9 mouse cellular contexts compared by ENCODE assay signal in the genomic region with DNA sequence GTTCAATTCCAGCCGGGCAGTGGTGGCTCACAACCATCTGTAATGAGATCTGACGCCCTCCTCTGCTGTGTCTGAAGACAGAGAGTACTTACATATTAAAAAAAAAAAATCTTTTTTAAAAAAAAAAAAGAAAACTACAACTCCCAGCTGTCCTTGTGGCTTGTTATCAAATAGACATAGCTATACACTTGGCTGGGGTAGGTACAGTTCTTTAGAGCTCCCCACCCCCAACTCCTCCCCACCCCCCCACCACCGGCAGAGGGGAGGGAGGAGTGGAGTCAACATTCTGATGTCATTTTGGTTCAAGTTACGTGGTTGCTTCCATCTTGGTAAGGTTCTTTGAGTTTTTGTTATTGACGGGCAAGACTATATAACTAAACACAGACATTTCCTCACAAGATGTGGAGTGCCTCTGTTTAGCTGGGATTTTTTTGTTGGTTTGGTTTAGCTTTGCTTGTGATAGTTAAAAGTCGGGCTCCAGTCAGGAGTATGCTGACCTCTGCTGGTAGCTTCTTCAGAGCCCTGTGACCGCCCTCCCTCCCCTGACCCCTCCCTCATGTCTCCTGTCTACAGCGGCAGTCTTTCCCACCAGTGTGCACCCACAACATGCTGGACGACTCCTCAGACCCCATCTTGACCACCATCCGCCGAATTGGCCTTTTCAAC. TPM values are rescaled to one million over a fixed set of nuclear protein-coding genes. Genes with fewer than 3 reads are reported as not detected.
DNase-seq lines count a peak whose midpoint lies in the region; ATAC-seq and TF ChIP-seq lines count a peak whose summit lies in the region.
"Had no signal": no experiment of that assay in that cellular context is flagged by ENCODE, and none has a peak within 500 bp of the region (broad histone marks: within the 10 kb centered on the region; RNA-seq: fewer than 3 reads in every experiment).

No protein-coding gene starts in this region.

- H3K27me3 ChIP-seq in midbrain, embryonic 11.5 days (ENCODE audit: control insufficient read depth, insufficient read depth, low read length) = no peaks in the 10 kb centered on the region
- no peaks in the 10 kb centered on the region for H3K27me3 ChIP-seq in midbrain, embryonic 13.5 days
- H3K27me3 ChIP-seq in kidney, postnatal 0 days (ENCODE audit: insufficient read depth, low read length) = no peaks in the 10 kb centered on the region

- no peak overlapping the region for H3K4me3 ChIP-seq in midbrain, embryonic 11.5 days (ENCODE audit: low read depth, low read length)
- no peak overlapping the region for H3K4me3 ChIP-seq in midbrain, embryonic 13.5 days (replicated peaks)
- no peak overlapping the region for H3K4me3 ChIP-seq in bone marrow macrophage, adult 2 months (ENCODE audit: insufficient read depth, low read length)
- no peak overlapping the region for H3K4me3 ChIP-seq in kidney, postnatal 0 days (replicated peaks; ENCODE audit: low read depth, low read length)

- TF ChIP-seq POLR2A in bone marrow macrophage, adult 2 months (IDR thresholded peaks at IDR 0.05; ENCODE audit: borderline replicate concordance, low read depth, low read length) = no peak

- DNase-seq in midbrain, embryonic 11.5 days (ENCODE audit: low spot score, missing footprints) = peak; percentile 85
- DNase-seq in kidney, postnatal 0 days (ENCODE audit: low spot score) = peak; percentile 82
- no peak for DNase-seq in urinary bladder, postnatal 36 days (ENCODE audit: low spot score in 2 of 2)
- no peak for DNase-seq in natural killer cell, adult 2 months (ENCODE audit: low spot score in 2 of 2)

- no peak overlapping the region for H3K27ac ChIP-seq in midbrain, embryonic 11.5 days (ENCODE audit: low read depth, low read length)
- no peak overlapping the region for H3K27ac ChIP-seq in midbrain, embryonic 13.5 days
- H3K27ac ChIP-seq in bone marrow macrophage, adult 2 months (ENCODE audit: insufficient read depth, low read depth, low read length) = no peak overlapping the region
- peak overlapping the region; percentile 40 for H3K27ac ChIP-seq in kidney, postnatal 0 days

- 34% methylated on average over 11 of the region's 11 CpGs for whole genome bisulfite sequencing in midbrain, embryonic 11.5 days
- WGBS in midbrain, embryonic 13.5 days = 44% methylated on average over 11 of the region's 11 CpGs
- 35% methylated on average over 11 of the region's 11 CpGs for WGBS in kidney, postnatal 0 days

- no peaks in the 10 kb centered on the region for H3K9me3 ChIP-seq in midbrain, embryonic 11.5 days (ENCODE audit: control insufficient read depth, low read length)
- H3K9me3 ChIP-seq in midbrain, embryonic 13.5 days = no peaks in the 10 kb centered on the region
- H3K9me3 ChIP-seq in kidney, postnatal 0 days (replicated peaks; ENCODE audit: low read length) = no peaks in the 10 kb centered on the region

- H3K4me1 ChIP-seq in midbrain, embryonic 11.5 days (ENCODE audit: control insufficient read depth, insufficient read depth, low read length) = no peaks in the 10 kb centered on the region
- H3K4me1 ChIP-seq in midbrain, embryonic 13.5 days (replicated peaks) = peaks cover 3% of the 10 kb centered on the region; the same call in 1 of the 2 replicates
- H3K4me1 ChIP-seq in bone marrow macrophage, adult 2 months (ENCODE audit: control insufficient read depth, insufficient read depth, low read length) = no peaks in the 10 kb centered on the region
- no peaks in the 10 kb centered on the region for H3K4me1 ChIP-seq in kidney, postnatal 0 days (replicated peaks; ENCODE audit: insufficient read depth, low read length)

- no peak overlapping the region for H3K9ac ChIP-seq in midbrain, embryonic 11.5 days (ENCODE audit: low read length)
- no peak overlapping the region for H3K9ac ChIP-seq in midbrain, embryonic 13.5 days (replicated peaks)
- no peak overlapping the region for H3K9ac ChIP-seq in kidney, postnatal 0 days (ENCODE audit: low read depth, low read length)

- peak; percentile 9; the same call in 1 of the 2 replicates for TF ChIP-seq CTCF in bone marrow macrophage, adult 2 months (IDR thresholded peaks at IDR 0.05; ENCODE audit: low read depth, low read length)
- peak; percentile 70 for TF ChIP-seq CTCF in kidney, postnatal 0 days (IDR thresholded peaks at IDR 0.05; ENCODE audit: low read depth)

- no peak overlapping the region for H3K4me2 ChIP-seq in midbrain, embryonic 11.5 days
- H3K4me2 ChIP-seq in midbrain, embryonic 13.5 days (replicated peaks) = no peak overlapping the region
- no peak overlapping the region for H3K4me2 ChIP-seq in kidney, postnatal 0 days (ENCODE audit: low read length)

- ATAC-seq in midbrain, embryonic 11.5 days (ENCODE audit: low FRiP score) = no peak
- ATAC-seq in midbrain, embryonic 13.5 days = no peak
- ATAC-seq in kidney, postnatal 0 days (replicated peaks; ENCODE audit: low FRiP score, low read depth) = 0 out of 2 replicates have a peak, but pooled peaks have one; percentile 6
- ATAC-seq in megakaryocyte progenitor cell, adult 5-6 weeks (replicated peaks; ENCODE audit: poor library complexity) = peak; percentile 79

- peaks cover 10% of the 10 kb centered on the region for H3K36me3 ChIP-seq in midbrain, embryonic 11.5 days (ENCODE audit: control insufficient read depth, insufficient read depth, low read length)
- H3K36me3 ChIP-seq in midbrain, embryonic 13.5 days = peaks cover 61% of the 10 kb centered on the region
- H3K36me3 ChIP-seq in kidney, postnatal 0 days (ENCODE audit: insufficient read depth, low read length) = peaks cover 33% of the 10 kb centered on the region

RNA-seq across cellular contexts. Expression of gene Ruvbl2, which starts 9.6 kb away (rescaled TPM):
- polyA plus RNA-seq in midbrain, embryonic 11.5 days (2014; fragmentation: Nextera tagmentation; extraction: Ambion mirVana) = 168 and 171 TPM in 2 replicates
- 121 and 123 TPM in 2 replicates for polyA plus RNA-seq in midbrain, embryonic 13.5 days (2015; fragmentation: Nextera tagmentation; extraction: Ambion mirVana)
- 26.0 and 43.8 TPM in 2 replicates for polyA plus RNA-seq in bone marrow macrophage, adult 2 months (2012; ENCODE audit: insufficient read depth, insufficient read length, missing spikeins)
- 94.6 and 98.9 TPM in 2 replicates for polyA plus RNA-seq in kidney, postnatal 0 days (2015; fragmentation: Nextera tagmentation; extraction: Ambion mirVana)
- total RNA-seq in megakaryocyte progenitor cell, adult 5-6 weeks (2015) = 180 and 205 TPM in 2 replicates
- total RNA-seq in megakaryocyte progenitor cell, adult 5-6 weeks (2017) = 170 and 193 TPM in 2 replicates

RNA-seq across cellular contexts. Expression of gene Ftl1, which starts 12.2 kb away (rescaled TPM):
- 5,242 and 5,528 TPM in 2 replicates for polyA plus RNA-seq in midbrain, embryonic 11.5 days (2014; fragmentation: Nextera tagmentation; extraction: Ambion mirVana)
- polyA plus RNA-seq in midbrain, embryonic 13.5 days (2015; fragmentation: Nextera tagmentation; extraction: Ambion mirVana) = 6,845 and 7,096 TPM in 2 replicates
- polyA plus RNA-seq in bone marrow macrophage, adult 2 months (2012; ENCODE audit: insufficient read depth, insufficient read length, missing spikeins) = 18,510 and 20,120 TPM in 2 replicates
- polyA plus RNA-seq in kidney, postnatal 0 days (2015; fragmentation: Nextera tagmentation; extraction: Ambion mirVana) = 6,674 and 7,026 TPM in 2 replicates
- total RNA-seq in megakaryocyte progenitor cell, adult 5-6 weeks (2015) = 1,479 and 1,608 TPM in 2 replicates
- 770 and 961 TPM in 2 replicates for total RNA-seq in megakaryocyte progenitor cell, adult 5-6 weeks (2017)

RNA-seq across cellular contexts. Expression of gene Gys1, which starts 12.8 kb away (rescaled TPM):
- polyA plus RNA-seq in midbrain, embryonic 11.5 days (2014; fragmentation: Nextera tagmentation; extraction: Ambion mirVana) = 26.5 and 26.8 TPM in 2 replicates
- 20.6 and 23.4 TPM in 2 replicates for polyA plus RNA-seq in midbrain, embryonic 13.5 days (2015; fragmentation: Nextera tagmentation; extraction: Ambion mirVana)
- polyA plus RNA-seq in bone marrow macrophage, adult 2 months (2012; ENCODE audit: insufficient read depth, insufficient read length, missing spikeins) = 12.8 and 14.3 TPM in 2 replicates
- polyA plus RNA-seq in kidney, postnatal 0 days (2015; fragmentation: Nextera tagmentation; extraction: Ambion mirVana) = 26.0 and 26.9 TPM in 2 replicates
- 22.6 and 26.2 TPM in 2 replicates for total RNA-seq in megakaryocyte progenitor cell, adult 5-6 weeks (2015)
- total RNA-seq in megakaryocyte progenitor cell, adult 5-6 weeks (2017) = 22.3 and 24.4 TPM in 2 replicates

RNA-seq across cellular contexts. Expression of gene Bax, which starts 19.2 kb away (rescaled TPM):
- polyA plus RNA-seq in midbrain, embryonic 11.5 days (2014; fragmentation: Nextera tagmentation; extraction: Ambion mirVana) = 169 and 201 TPM in 2 replicates
- polyA plus RNA-seq in midbrain, embryonic 13.5 days (2015; fragmentation: Nextera tagmentation; extraction: Ambion mirVana) = 259 and 265 TPM in 2 replicates
- polyA plus RNA-seq in bone marrow macrophage, adult 2 months (2012; ENCODE audit: insufficient read depth, insufficient read length, missing spikeins) = 196 and 209 TPM in 2 replicates
- polyA plus RNA-seq in kidney, postnatal 0 days (2015; fragmentation: Nextera tagmentation; extraction: Ambion mirVana) = 183 and 194 TPM in 2 replicates
- 20.7 and 21.5 TPM in 2 replicates for total RNA-seq in megakaryocyte progenitor cell, adult 5-6 weeks (2015)
- 29.6 and 35.2 TPM in 2 replicates for total RNA-seq in megakaryocyte progenitor cell, adult 5-6 weeks (2017)

RNA-seq across cellular contexts. Expression of gene Lhb, which starts 26.8 kb away (rescaled TPM):
- not detected in 2 replicates for polyA plus RNA-seq in midbrain, embryonic 11.5 days (2014; fragmentation: Nextera tagmentation; extraction: Ambion mirVana)
- polyA plus RNA-seq in midbrain, embryonic 13.5 days (2015; fragmentation: Nextera tagmentation; extraction: Ambion mirVana) = 0.50 TPM in 1 of 2 replicates, not detected in the other
- not detected in 2 replicates for polyA plus RNA-seq in bone marrow macrophage, adult 2 months (2012; ENCODE audit: insufficient read depth, insufficient read length, missing spikeins)
- not detected in 2 replicates for polyA plus RNA-seq in kidney, postnatal 0 days (2015; fragmentation: Nextera tagmentation; extraction: Ambion mirVana)
- not detected in 2 replicates for total RNA-seq in megakaryocyte progenitor cell, adult 5-6 weeks (2015)
- not detected in 2 replicates for total RNA-seq in megakaryocyte progenitor cell, adult 5-6 weeks (2017)
- total RNA-seq: heart, adult 18-20 months; neutrophil, adult 5-6 weeks had no signal

Comparison
In these comparisons a context has a peak if more than half of its experiments do, and no peak if none do; other contexts are left out.
1. ATAC-seq: peak in kidney, postnatal 0 days (single experiment) and megakaryocyte progenitor cell, adult 5-6 weeks (single experiment); none in midbrain, embryonic 11.5 days (single experiment) and midbrain, embryonic 13.5 days (single experiment).
2. DNase-seq: peak in midbrain, embryonic 11.5 days (single experiment) and kidney, postnatal 0 days (single experiment); none in urinary bladder, postnatal 36 days (0 of 2) and natural killer cell, adult 2 months (0 of 2).